Mouse (Mus musculus) kidney, adult 2 months (tissue): ENCODE measurements around the gene Ccdc113.

ENCODE experiments used
- CTCF ChIP-seq: fragments of 200-500 bp; conservative IDR thresholded peaks from 2 replicates; pipeline ENCODE4 v1.5.1; 2011; ENCODE audit warnings: low read depth, mild to moderate bottlenecking, control low read depth, low read length, moderate library complexity, mixed read lengths; ENCODE audit not compliant: insufficient read depth, insufficient read length
- POLR2A ChIP-seq: fragments of 200-500 bp; IDR thresholded peaks from one replicate; pipeline ENCODE4 v1.6.1; 2011; ENCODE audit warnings: low read depth, low read length, control low read depth

DNA sequence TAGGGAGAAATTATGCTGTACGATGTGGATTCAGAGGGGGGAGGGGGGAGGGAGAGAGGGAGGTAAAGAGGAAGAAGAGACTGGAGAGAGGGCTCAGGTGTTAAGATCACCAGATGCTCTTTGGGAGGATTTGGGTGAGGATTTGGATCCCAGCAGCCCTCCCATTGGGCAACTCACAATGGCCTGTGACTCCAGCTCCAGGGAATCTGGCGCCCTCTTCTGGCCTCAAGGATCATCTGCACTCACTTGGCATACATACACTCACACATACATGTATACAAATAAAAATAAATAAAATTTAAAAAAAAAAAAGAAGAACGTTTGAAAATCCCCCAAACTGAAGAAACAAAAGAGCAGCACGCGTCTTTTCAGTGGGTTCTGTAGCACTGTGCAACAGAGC lies 27.6 kb upstream of the Ccdc113 start:
- TF ChIP-seq CTCF (no peak), POLR2A (no peak)
